Mouse (Mus musculus): ENCODE results near the gene Ccdc160. TPM values are rescaled to one million over a fixed set of nuclear protein-coding genes. Genes with fewer than 3 reads are reported as not detected.

The Ccdc160 gene
- total and polyA plus RNA-seq, 2 experiments from 2014 or later: 1.7 to 5.8 TPM

- no peaks in the 10 kb centered on the region for H3K9me3 ChIP-seq (ENCODE audit: low read length)
- H3K4me1 ChIP-seq (ENCODE audit: insufficient read depth, low read length): no peaks in the 10 kb centered on the region
- TF ChIP-seq CTCF (IDR thresholded peaks at IDR 0.05; ENCODE audit: low read depth): no peak
- H3K27me3 ChIP-seq (ENCODE audit: insufficient read depth, low read length): no peaks in the 10 kb centered on the region
- no peak overlapping the region for H3K4me2 ChIP-seq (ENCODE audit: low read depth, low read length)
- H3K36me3 ChIP-seq (ENCODE audit: insufficient read depth, low read length): no peaks in the 10 kb centered on the region
- ATAC-seq: no peak
- no peak overlapping the region for H3K9ac ChIP-seq (replicated peaks; ENCODE audit: low read length)
- H3K27ac ChIP-seq: no peak overlapping the region
- H3K4me3 ChIP-seq (ENCODE audit: low read length): no peak overlapping the region
- WGBS: 32% methylated on average over 6 of the region's 6 CpGs
- no peak for DNase-seq (ENCODE audit: low spot score)
Measured at GRCm38 (mm10) chrX:52753491-52754085, 37.4 kb upstream of the Ccdc160 start.

- Histone ChIP-seq H3K9ac (replicated peaks; ENCODE audit: low read length) (no peak overlapping the region), H3K4me1 (ENCODE audit: insufficient read depth, low read length) (no peaks in the 10 kb centered on the region), H3K9me3 (ENCODE audit: low read length) (no peaks in the 10 kb centered on the region), H3K27me3 (ENCODE audit: insufficient read depth, low read length) (no peaks in the 10 kb centered on the region), H3K36me3 (ENCODE audit: insufficient read depth, low read length) (no peaks in the 10 kb centered on the region), H3K4me2 (ENCODE audit: low read depth, low read length) (no peak overlapping the region), H3K4me3 (ENCODE audit: low read length) (no peak overlapping the region), H3K27ac (no peak overlapping the region)
- WGBS: 78% methylated on average over 3 of the region's 3 CpGs
- TF ChIP-seq CTCF (IDR thresholded peaks at IDR 0.05; ENCODE audit: low read depth): no peak
- ATAC-seq (no peak), DNase-seq (ENCODE audit: low spot score) (no peak)
Measured at GRCm38 (mm10) chrX:52757164-52757563, 33.8 kb upstream of the Ccdc160 start.

GRCm38 (mm10) chrX:52759232-52759631 lies 31.8 kb upstream of the Ccdc160 start:
- H3K9me3 ChIP-seq (ENCODE audit: low read length): no peaks in the 10 kb centered on the region
- no peak overlapping the region for H3K4me2 ChIP-seq (ENCODE audit: low read depth, low read length)
- no peaks in the 10 kb centered on the region for H3K36me3 ChIP-seq (ENCODE audit: insufficient read depth, low read length)
- DNase-seq (ENCODE audit: low spot score) (no peak), ATAC-seq (no peak)
- no peaks in the 10 kb centered on the region for H3K4me1 ChIP-seq (ENCODE audit: insufficient read depth, low read length)
- no peak for TF ChIP-seq CTCF (IDR thresholded peaks at IDR 0.05; ENCODE audit: low read depth)
- no peak overlapping the region for H3K4me3 ChIP-seq (ENCODE audit: low read length)
- WGBS: 71% methylated on average over 2 of the region's 2 CpGs
- no peaks in the 10 kb centered on the region for H3K27me3 ChIP-seq (ENCODE audit: insufficient read depth, low read length)
- no peak overlapping the region for H3K27ac ChIP-seq
- H3K9ac ChIP-seq (replicated peaks; ENCODE audit: low read length): no peak overlapping the region

GRCm38 (mm10) chrX:52760191-52760945 lies 30.6 kb upstream of the Ccdc160 start:
- DNase-seq (ENCODE audit: low spot score): no peak
- no peaks in the 10 kb centered on the region for H3K36me3 ChIP-seq (ENCODE audit: insufficient read depth, low read length)
- no peak for ATAC-seq
- TF ChIP-seq CTCF (IDR thresholded peaks at IDR 0.05; ENCODE audit: low read depth): no peak
- WGBS: 71% methylated on average over 4 of the region's 4 CpGs
- H3K27me3 ChIP-seq (ENCODE audit: insufficient read depth, low read length): no peaks in the 10 kb centered on the region
- H3K9me3 ChIP-seq (ENCODE audit: low read length): no peaks in the 10 kb centered on the region
- H3K9ac ChIP-seq (replicated peaks; ENCODE audit: low read length): no peak overlapping the region
- no peak overlapping the region for H3K4me2 ChIP-seq (ENCODE audit: low read depth, low read length)
- no peak overlapping the region for H3K4me3 ChIP-seq (ENCODE audit: low read length)
- H3K27ac ChIP-seq: no peak overlapping the region
- H3K4me1 ChIP-seq (ENCODE audit: insufficient read depth, low read length): no peaks in the 10 kb centered on the region

- WGBS: 58% methylated on average over 4 of the region's 4 CpGs
- no peaks in the 10 kb centered on the region for H3K36me3 ChIP-seq (ENCODE audit: insufficient read depth, low read length)
- ATAC-seq (no peak), DNase-seq (ENCODE audit: low spot score) (no peak)
- H3K4me1 ChIP-seq (ENCODE audit: insufficient read depth, low read length): no peaks in the 10 kb centered on the region
- TF ChIP-seq CTCF (IDR thresholded peaks at IDR 0.05; ENCODE audit: low read depth): no peak
- H3K9ac ChIP-seq (replicated peaks; ENCODE audit: low read length): no peak overlapping the region
- H3K9me3 ChIP-seq (ENCODE audit: low read length): no peaks in the 10 kb centered on the region
- H3K27me3 ChIP-seq (ENCODE audit: insufficient read depth, low read length): no peaks in the 10 kb centered on the region
- no peak overlapping the region for H3K27ac ChIP-seq
- no peak overlapping the region for H3K4me2 ChIP-seq (ENCODE audit: low read depth, low read length)
- H3K4me3 ChIP-seq (ENCODE audit: low read length): no peak overlapping the region
Measured at GRCm38 (mm10) chrX:52762221-52762620, 28.8 kb upstream of the Ccdc160 start.

- 49% methylated on average over 3 of the region's 3 CpGs for WGBS
- Histone ChIP-seq H3K27me3 (ENCODE audit: insufficient read depth, low read length) (no peaks in the 10 kb centered on the region), H3K9ac (replicated peaks; ENCODE audit: low read length) (no peak overlapping the region), H3K36me3 (ENCODE audit: insufficient read depth, low read length) (no peaks in the 10 kb centered on the region), H3K27ac (no peak overlapping the region), H3K9me3 (ENCODE audit: low read length) (no peaks in the 10 kb centered on the region), H3K4me2 (ENCODE audit: low read depth, low read length) (no peak overlapping the region), H3K4me1 (ENCODE audit: insufficient read depth, low read length) (no peaks in the 10 kb centered on the region), H3K4me3 (ENCODE audit: low read length) (no peak overlapping the region)
- no peak for DNase-seq (ENCODE audit: low spot score)
- TF ChIP-seq CTCF (IDR thresholded peaks at IDR 0.05; ENCODE audit: low read depth): peak; percentile 59
- no peak for ATAC-seq
Measured at GRCm38 (mm10) chrX:52775973-52776372, 15.0 kb upstream of the Ccdc160 start.

- WGBS: 79% methylated on average over 5 of the region's 5 CpGs
- Histone ChIP-seq H3K4me3 (ENCODE audit: low read length) (no peak overlapping the region), H3K36me3 (ENCODE audit: insufficient read depth, low read length) (no peaks in the 10 kb centered on the region), H3K4me1 (ENCODE audit: insufficient read depth, low read length) (no peaks in the 10 kb centered on the region), H3K9ac (replicated peaks; ENCODE audit: low read length) (no peak overlapping the region), H3K27me3 (ENCODE audit: insufficient read depth, low read length) (no peaks in the 10 kb centered on the region), H3K27ac (no peak overlapping the region), H3K4me2 (ENCODE audit: low read depth, low read length) (no peak overlapping the region), H3K9me3 (ENCODE audit: low read length) (no peaks in the 10 kb centered on the region)
- TF ChIP-seq CTCF (IDR thresholded peaks at IDR 0.05; ENCODE audit: low read depth): no peak
- DNase-seq (ENCODE audit: low spot score) (no peak), ATAC-seq (no peak)
Measured at GRCm38 (mm10) chrX:52777671-52778070, 13.3 kb upstream of the Ccdc160 start.
